Mouse (Mus musculus) forebrain, embryonic 16.5 days (tissue): ENCODE measurements at regions not wholly inside any gene's neighbourhood (a gene's known extent, or its start where the extent isn't known, plus 50 kb on each side); places are given as distances from the start of the nearest gene placed in this dataset.
A peak's percentile ranks its signal among the peaks of the same experiment; 100 is the strongest.

Experiments used
- ATAC-seq: fragments of 200-750 bp; cut with Nextera tagmentation; 2 replicates; pipeline ENCODE4 v1.8.0; 2017; ENCODE audit warnings: mild to moderate bottlenecking, moderate library complexity
- H3K27ac ChIP-seq: fragments of 300-500 bp; sonication (generic); 2 replicates; pipeline ENCODE4 v1.5.1; 2014; ENCODE audit warnings: low read length, control low read depth
- H3K27me3 ChIP-seq: fragments of 300-500 bp; sonication (generic); replicated peaks from 2 replicates; pipeline ENCODE4 v1.6.1; 2014; ENCODE audit warnings: low read length; ENCODE audit not compliant: control insufficient read depth, insufficient read depth
- H3K36me3 ChIP-seq: fragments of 300-500 bp; sonication (generic); 2 replicates; pipeline ENCODE4 v1.6.1; 2014; ENCODE audit not compliant: control insufficient read depth, insufficient read depth
- H3K4me1 ChIP-seq: fragments of 300-500 bp; sonication (generic); replicated peaks from 2 replicates; pipeline ENCODE4 v1.6.1; 2014; ENCODE audit warnings: low read length; ENCODE audit not compliant: control insufficient read depth, insufficient read depth
- H3K4me2 ChIP-seq: fragments of 300-500 bp; sonication (generic); 2 replicates; pipeline ENCODE4 v1.6.1; 2014; ENCODE audit warnings: mild to moderate bottlenecking, low read length, control low read depth
- H3K4me3 ChIP-seq: fragments of 300-500 bp; sonication (generic); replicated peaks from 2 replicates; pipeline ENCODE4 v1.5.1; 2014; ENCODE audit warnings: mild to moderate bottlenecking, low read length, control low read depth
- H3K9ac ChIP-seq: fragments of 300-500 bp; sonication (generic); replicated peaks from 2 replicates; pipeline ENCODE4 v1.6.1; 2014; ENCODE audit warnings: low read depth, low read length, control low read depth
- H3K9me3 ChIP-seq: fragments of 300-500 bp; sonication (generic); 2 replicates; pipeline ENCODE4 v1.6.1; 2016; ENCODE audit warnings: low read length; ENCODE audit not compliant: control insufficient read depth
- WGBS: fragments of 180-500 bp; shearing (Covaris S2); extraction: QIAGEN DNeasy Blood & Tissue Kit; methylation state at CpG from one replicate; pipeline ENCODE4 v1.1.7; 2014; 5-methylcytosine and 5-hydroxymethylcytosine counted together

DNA sequence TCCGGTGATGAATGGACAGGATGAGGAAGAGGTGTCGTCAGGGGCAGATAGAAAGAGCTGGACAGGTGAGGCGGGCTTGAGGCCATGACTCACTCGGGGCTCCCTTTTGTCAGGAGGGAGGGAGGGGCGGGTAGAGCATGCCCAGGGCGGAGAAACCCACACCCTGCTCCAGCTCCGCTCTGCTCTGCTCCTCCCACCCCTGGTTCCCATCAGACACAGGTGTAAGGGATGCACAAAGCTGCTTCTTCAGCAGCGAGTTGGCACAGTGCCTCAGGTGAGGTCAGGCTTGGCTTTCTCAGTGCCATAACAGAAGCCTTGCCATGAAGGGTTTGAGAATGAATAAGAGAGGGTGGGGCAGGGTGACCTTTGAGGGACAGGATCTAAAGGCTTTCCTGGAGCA, 212.2 kb downstream of the Ly86 start:
- Histone ChIP-seq H3K27ac (no peak overlapping the region), H3K4me3 (no peak overlapping the region), H3K36me3 (no peaks in the 10 kb centered on the region), H3K9me3 (no peaks in the 10 kb centered on the region), H3K27me3 (no peaks in the 10 kb centered on the region), H3K4me2 (no peak overlapping the region), H3K4me1 (no peaks in the 10 kb centered on the region), H3K9ac (no peak overlapping the region)
- WGBS = 81% methylated on average over 8 of the region's 8 CpGs
- ATAC-seq = no peak

DNA sequence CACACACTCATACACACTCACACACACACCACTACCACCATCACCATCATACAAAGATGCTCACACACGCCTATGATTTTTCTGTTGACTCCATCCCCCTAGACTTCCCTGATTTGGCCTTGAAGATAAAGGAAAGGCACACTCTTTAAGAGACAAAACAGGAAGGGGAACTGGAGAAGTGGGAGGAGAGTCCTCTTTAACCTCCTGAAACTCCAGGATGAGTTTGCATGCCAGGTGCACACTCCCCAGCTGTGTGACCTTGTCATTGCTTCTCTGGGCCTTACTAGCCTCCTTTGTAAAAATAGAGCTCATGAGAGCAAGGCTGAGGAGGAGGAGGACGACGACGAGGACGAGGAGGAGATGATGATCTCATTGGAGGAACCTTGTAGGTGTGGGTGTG, 212.8 kb downstream of the Ly86 start:
- WGBS = 81% methylated on average over 5 of the region's 5 CpGs
- Histone ChIP-seq H3K4me3 (no peak overlapping the region), H3K27ac (no peak overlapping the region), H3K4me2 (no peak overlapping the region), H3K4me1 (no peaks in the 10 kb centered on the region), H3K9me3 (no peaks in the 10 kb centered on the region), H3K9ac (no peak overlapping the region), H3K27me3 (no peaks in the 10 kb centered on the region), H3K36me3 (no peaks in the 10 kb centered on the region)
- ATAC-seq = no peak

DNA sequence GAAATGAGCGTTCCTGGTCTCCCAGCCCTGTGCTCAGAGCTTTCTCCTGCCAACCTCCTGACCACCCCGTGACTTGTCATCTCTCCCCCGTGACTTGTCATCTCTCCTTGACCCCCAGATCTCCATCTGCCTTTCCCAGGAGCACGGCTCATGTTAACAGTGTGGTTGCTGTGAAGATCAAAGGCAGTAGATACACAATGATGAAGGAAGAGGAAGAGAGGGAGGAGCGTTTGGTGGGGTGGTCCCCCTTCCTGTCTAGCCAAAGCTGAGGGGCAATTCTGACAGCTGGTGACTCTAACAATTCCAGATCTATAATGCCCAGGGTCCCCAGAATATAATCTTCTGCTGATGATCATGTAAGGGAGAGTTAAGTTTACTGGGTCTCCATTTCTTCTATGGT, 214.0 kb downstream of the Ly86 start:
- H3K4me2 ChIP-seq = no peak overlapping the region
- H3K27me3 ChIP-seq = no peaks in the 10 kb centered on the region
- H3K4me3 ChIP-seq = no peak overlapping the region
- H3K9me3 ChIP-seq = no peaks in the 10 kb centered on the region
- no peaks in the 10 kb centered on the region for H3K36me3 ChIP-seq
- H3K4me1 ChIP-seq = no peaks in the 10 kb centered on the region
- H3K9ac ChIP-seq = no peak overlapping the region
- WGBS = 78% methylated on average over 5 of the region's 5 CpGs
- H3K27ac ChIP-seq = no peak overlapping the region
- no peak for ATAC-seq

DNA sequence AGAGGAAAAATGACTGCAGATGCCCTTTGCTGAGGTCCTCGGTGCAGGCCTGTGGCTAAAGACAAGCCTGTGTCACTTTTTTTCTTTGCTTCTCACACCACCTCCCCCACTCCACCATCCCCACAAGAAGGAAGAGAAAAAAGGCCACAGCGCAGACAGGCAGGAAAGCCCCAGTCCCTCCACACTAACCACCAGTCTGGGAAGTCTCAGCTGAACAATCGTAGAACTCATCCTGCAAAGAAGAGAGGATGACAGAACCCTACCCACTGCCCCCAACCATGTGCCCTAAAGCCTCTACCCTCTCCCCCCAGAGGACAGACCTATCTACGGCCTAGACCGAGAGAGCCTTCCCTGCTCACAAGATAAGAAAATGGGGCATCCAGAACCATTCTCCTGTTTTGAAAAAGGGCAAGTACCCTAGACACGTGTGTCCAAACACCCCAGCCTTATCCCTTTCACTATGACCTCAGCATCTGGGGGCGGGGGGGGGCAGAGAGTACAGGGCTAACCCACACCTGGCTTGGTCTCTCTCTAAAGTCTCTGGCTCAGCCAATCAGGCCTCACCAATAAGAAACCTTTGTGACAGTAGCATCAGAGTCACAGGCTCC, 214.8 kb downstream of the Ly86 start:
- Histone ChIP-seq H3K27ac (no peak overlapping the region), H3K4me2 (no peak overlapping the region), H3K4me1 (no peaks in the 10 kb centered on the region), H3K9me3 (no peaks in the 10 kb centered on the region), H3K4me3 (no peak overlapping the region), H3K36me3 (no peaks in the 10 kb centered on the region), H3K9ac (no peak overlapping the region), H3K27me3 (no peaks in the 10 kb centered on the region)
- 77% methylated on average over 7 of the region's 7 CpGs for WGBS
- ATAC-seq = no peak

DNA sequence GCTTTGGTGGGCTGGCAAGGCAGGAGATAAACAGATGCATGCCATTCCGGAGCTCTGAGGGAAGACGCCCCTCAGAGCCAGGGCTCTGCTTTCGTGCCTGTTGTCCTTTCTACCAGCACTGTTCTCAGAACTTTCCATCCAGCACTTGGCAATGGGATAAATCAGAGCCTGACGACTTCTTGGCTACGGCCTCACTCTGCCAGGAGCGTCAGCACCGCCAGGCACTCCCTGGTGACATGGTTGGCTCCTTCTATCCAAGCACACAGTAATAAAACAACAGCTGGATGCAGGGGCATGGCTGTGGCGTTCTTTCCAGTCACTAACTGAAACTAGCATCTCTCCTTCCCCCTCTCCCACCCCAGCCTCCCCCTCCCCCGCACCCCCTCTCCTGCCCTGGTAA, 215.4 kb downstream of the Ly86 start:
- H3K4me3 ChIP-seq = no peak overlapping the region
- no peak overlapping the region for H3K27ac ChIP-seq
- no peak for ATAC-seq
- H3K9me3 ChIP-seq = no peaks in the 10 kb centered on the region
- H3K4me1 ChIP-seq = no peaks in the 10 kb centered on the region
- 37% methylated on average over 9 of the region's 9 CpGs for WGBS
- no peak overlapping the region for H3K9ac ChIP-seq
- H3K27me3 ChIP-seq = no peaks in the 10 kb centered on the region
- H3K36me3 ChIP-seq = no peaks in the 10 kb centered on the region
- H3K4me2 ChIP-seq = no peak overlapping the region

DNA sequence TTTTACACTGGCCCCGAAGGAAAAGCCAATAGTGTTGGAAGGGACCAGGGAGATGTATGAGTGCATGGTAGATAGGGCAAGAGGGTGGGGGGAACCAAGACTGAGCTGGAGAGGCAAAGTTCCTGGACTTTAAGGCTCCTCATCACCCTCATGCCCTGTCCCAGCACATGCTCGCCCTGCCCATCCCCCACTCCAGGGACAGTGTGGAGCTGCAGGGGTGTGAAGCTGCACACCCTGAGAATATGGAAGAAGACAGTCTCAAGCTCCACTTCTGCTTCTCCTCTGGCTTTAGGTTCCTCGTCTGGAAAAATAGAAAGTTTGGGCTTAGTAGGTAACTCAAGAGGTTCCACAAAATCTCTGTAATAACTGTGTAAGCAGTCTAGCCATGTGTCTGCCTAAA, 215.8 kb downstream of the Ly86 start:
- no peaks in the 10 kb centered on the region for H3K9me3 ChIP-seq
- H3K27ac ChIP-seq = no peak overlapping the region
- H3K4me3 ChIP-seq = no peak overlapping the region
- no peaks in the 10 kb centered on the region for H3K4me1 ChIP-seq
- 51% methylated on average over 3 of the region's 3 CpGs for WGBS
- ATAC-seq = no peak
- H3K27me3 ChIP-seq = no peaks in the 10 kb centered on the region
- H3K9ac ChIP-seq = no peak overlapping the region
- no peak overlapping the region for H3K4me2 ChIP-seq
- no peaks in the 10 kb centered on the region for H3K36me3 ChIP-seq

DNA sequence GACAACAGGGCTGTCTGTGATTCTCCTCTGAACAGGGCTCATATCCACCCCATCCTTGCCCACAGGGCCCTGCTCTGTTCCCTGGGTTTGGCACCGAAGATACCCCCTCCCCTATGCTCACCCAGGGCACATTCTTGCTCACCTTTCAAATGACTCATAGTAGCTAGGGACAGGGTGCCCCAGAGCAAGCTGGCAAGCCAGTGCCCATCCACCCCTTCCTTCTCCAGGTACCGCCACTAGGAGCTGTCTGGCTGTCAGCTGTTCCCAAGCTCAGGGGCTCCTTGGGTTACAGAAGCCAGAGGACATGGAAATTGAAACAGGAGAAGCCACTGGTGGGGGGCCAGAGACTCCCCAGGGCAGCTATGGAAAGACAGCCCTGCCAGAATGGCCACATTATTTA, 216.4 kb downstream of the Ly86 start:
- Histone ChIP-seq H3K4me2 (no peak overlapping the region), H3K27me3 (no peaks in the 10 kb centered on the region), H3K27ac (no peak overlapping the region), H3K9ac (no peak overlapping the region), H3K4me1 (no peaks in the 10 kb centered on the region), H3K4me3 (no peak overlapping the region), H3K36me3 (no peaks in the 10 kb centered on the region), H3K9me3 (no peaks in the 10 kb centered on the region)
- ATAC-seq = peak; percentile 28; the same call in 1 of the 2 replicates
- 51% methylated on average over 2 of the region's 2 CpGs for WGBS

DNA sequence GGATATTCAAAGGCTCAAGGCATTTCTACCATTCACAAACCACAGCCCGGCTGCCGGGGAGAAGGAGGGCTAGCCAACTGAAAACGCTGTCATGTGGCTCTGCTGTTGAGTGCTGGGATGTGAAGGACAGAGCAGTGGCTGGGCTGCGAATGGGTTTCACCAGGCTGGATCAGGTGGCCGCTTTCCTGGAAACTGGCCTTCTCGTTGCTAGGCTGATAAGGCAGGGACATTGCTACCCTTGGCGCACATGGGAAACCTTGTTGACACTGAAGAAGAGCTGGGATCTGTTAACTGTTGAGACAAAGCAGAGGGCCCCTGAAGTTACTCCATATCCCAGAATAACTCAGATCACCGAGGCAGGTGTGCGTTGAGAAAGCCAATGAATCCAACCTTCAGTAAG, 216.1 kb upstream of the Rreb1 start:
- H3K36me3 ChIP-seq = no peaks in the 10 kb centered on the region
- H3K27me3 ChIP-seq = no peaks in the 10 kb centered on the region
- no peak overlapping the region for H3K27ac ChIP-seq
- no peak overlapping the region for H3K4me2 ChIP-seq
- no peak overlapping the region for H3K9ac ChIP-seq
- no peak overlapping the region for H3K4me3 ChIP-seq
- H3K9me3 ChIP-seq = no peaks in the 10 kb centered on the region
- WGBS = 50% methylated on average over 9 of the region's 9 CpGs
- no peaks in the 10 kb centered on the region for H3K4me1 ChIP-seq
- no peak for ATAC-seq

DNA sequence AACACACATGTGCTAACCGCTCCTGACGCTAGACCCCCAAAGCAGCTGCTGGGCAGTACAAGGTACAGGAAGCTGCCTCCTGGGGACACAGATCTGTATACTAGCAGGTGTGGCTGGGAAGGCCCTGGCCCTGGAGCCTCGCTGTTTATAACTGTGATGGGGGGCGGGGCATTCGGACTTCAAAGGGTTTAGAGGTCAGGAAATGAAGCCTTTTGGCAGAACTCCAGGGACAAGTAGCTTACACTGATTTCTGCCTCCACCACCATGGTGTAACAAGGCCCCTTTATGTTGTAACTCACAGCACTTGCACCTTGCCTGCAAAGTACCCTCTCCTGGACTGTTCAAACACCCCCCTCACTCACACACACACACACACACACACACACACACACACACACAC, 215.5 kb upstream of the Rreb1 start:
- Histone ChIP-seq H3K27ac (no peak overlapping the region), H3K27me3 (no peaks in the 10 kb centered on the region), H3K36me3 (no peaks in the 10 kb centered on the region), H3K4me1 (no peaks in the 10 kb centered on the region), H3K9me3 (no peaks in the 10 kb centered on the region), H3K4me2 (no peak overlapping the region), H3K9ac (no peak overlapping the region), H3K4me3 (no peak overlapping the region)
- ATAC-seq = no peak
- 26% methylated on average over 5 of the region's 5 CpGs for WGBS

DNA sequence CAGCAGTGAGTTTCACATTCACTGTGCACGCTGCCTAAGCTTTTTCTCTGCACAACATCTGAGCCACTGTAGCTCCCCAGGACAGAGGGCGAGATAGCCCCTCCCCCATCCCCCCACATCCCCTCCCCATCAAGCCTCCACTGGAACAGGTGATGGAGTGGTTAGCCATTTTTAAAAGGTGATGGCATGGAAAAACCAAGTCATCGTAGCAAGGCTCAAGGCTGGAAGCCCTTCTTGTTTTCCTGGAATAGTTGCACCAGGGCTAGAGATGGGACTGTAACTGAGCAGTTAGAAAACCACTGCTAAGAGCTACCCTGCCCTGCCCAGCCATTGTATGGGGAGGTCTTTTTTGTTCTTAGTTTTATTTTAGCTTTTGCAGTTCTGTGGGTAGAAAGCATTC, 209.1 kb upstream of the Rreb1 start:
- ATAC-seq = no peak
- WGBS = 72% methylated on average over 3 of the region's 3 CpGs
- no peaks in the 10 kb centered on the region for H3K9me3 ChIP-seq
- H3K36me3 ChIP-seq = no peaks in the 10 kb centered on the region
- no peak overlapping the region for H3K27ac ChIP-seq
- no peaks in the 10 kb centered on the region for H3K27me3 ChIP-seq
- no peaks in the 10 kb centered on the region for H3K4me1 ChIP-seq
- H3K4me2 ChIP-seq = no peak overlapping the region
- no peak overlapping the region for H3K9ac ChIP-seq
- H3K4me3 ChIP-seq = no peak overlapping the region
